Mouse (Mus musculus): ENCODE measurements around the gene Plekhh2. TPM values are rescaled to one million over a fixed set of nuclear protein-coding genes. Genes with fewer than 3 reads are reported as not detected.

Plekhh2 gene
- total RNA-seq (2015), result 0.44 and 0.81 TPM in 2 replicates
- 0.25 and 0.27 TPM in 2 replicates for total RNA-seq (2017)

- peak; percentile 78 for ATAC-seq (replicated peaks; ENCODE audit: poor library complexity)
These were observed at the start of gene Plekhh2 for GRCm38 (mm10) chr17:84511682-84512515. Gene Plekhh2 (plus strand): TSS chr17:84511895.

DNA sequence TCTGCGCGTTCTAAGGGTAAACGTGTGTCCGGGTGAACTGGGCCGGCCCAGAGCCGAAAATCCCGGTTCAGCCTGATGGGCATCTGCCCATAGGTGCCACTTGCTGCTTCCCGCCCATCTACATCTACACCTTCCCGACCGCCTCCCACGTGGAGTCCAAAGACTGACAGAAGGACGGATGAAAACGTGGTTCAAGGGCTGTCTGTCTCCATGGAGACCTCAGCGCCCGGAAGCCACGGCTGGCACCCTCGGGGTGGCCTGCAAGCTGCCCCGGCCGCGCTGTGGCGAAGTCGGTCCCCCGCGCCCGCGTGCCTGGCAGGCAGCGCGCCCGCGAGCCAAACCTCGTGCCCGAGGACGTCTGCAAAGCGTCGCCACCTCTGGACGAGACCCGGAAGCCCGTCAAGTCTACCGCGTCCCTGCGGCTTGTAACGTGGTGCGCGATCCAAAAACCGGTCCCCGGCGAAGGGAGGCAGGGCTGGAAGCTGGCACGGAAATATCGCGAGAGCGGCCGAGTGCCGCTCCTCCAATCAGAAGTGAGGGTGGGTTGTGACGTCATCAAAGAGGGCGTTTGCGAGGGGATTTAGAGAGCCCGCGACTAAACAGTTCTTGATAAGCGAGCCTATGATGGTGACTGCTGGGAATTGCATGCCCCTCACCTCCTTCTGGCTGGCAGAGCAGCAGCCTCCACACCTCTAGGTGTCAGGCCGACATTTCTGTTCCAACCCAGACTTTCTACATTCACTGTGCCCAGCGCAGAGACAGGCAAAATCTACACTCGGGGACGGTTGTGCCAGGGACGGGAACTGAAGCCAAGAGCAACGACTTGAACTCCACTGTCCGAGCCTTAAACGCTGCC lies 45.7 kb upstream of the Plekhh2 start, which contains the start of gene Thada:
Thada (minus strand) TSS at position 453 of the 856 bp plus-strand sequence.
- ATAC-seq (replicated peaks; ENCODE audit: poor library complexity), result peak; percentile 98

DNA sequence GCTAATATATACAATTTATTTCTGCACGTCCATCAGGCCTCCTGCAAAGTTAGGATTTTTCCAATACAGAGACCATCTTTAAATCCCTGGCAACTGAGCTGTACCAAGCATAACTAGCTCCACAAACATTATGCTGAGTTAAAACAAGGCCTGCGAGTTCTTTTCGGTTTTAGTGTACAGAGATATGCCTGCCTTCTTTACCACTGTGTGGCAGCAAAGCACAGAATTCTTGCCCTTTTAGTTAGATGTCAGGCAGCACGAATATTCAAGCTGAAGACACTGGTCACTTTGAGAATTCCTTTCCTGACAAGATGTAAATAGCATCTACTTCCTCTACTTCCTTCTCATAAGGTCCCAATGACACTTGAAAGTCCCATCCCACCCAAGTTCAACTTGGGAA lies 37.4 kb upstream of the Plekhh2 start:
- no peak for ATAC-seq (replicated peaks; ENCODE audit: poor library complexity)

GRCm38 (mm10) chr17:84477176-84477575 lies 34.5 kb upstream of the Plekhh2 start:
- peak; percentile 85 for ATAC-seq (replicated peaks; ENCODE audit: poor library complexity)

- ATAC-seq (replicated peaks; ENCODE audit: poor library complexity), result no peak
These were observed 33.4 kb upstream of the Plekhh2 start for GRCm38 (mm10) chr17:84478276-84478675.

GRCm38 (mm10) chr17:84480464-84481355 lies 31.0 kb upstream of the Plekhh2 start:
- peak; percentile 78 for ATAC-seq (replicated peaks; ENCODE audit: poor library complexity)

GRCm38 (mm10) chr17:84482831-84483230 lies 28.9 kb upstream of the Plekhh2 start:
- no peak for ATAC-seq (replicated peaks; ENCODE audit: poor library complexity)

DNA sequence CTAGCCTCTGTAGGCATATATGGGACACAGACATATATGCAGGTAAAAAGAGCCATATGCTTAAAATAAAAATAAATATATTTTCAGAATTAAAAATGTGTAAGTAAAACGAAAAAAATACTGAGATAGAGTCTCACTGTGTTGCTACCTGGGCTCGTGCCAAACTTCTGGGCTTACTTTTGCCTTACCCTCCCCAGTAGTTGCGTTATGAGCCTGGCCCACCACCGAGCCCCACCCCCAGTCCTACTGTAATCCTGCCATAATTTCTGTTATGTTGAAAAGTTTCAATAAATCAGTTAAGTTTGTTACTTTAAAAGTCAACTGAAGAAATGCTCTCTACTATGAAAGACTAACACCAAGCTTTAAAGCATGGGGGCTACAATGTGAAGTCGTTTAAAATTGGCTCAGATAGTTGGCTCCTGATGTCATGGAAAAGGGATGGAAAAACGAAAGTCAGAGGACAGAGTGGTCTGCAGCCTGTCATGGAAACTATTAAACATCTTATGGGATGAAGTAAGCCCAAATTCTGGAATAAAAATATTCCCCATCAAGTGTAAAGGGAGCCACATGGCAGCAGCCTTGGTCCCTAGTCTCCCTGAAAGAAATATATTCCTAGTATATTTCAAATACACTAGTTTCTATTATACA lies 27.9 kb upstream of the Plekhh2 start:
- no peak for ATAC-seq (replicated peaks; ENCODE audit: poor library complexity)

- ATAC-seq (replicated peaks; ENCODE audit: poor library complexity), result no peak
These were observed 24.3 kb upstream of the Plekhh2 start for GRCm38 (mm10) chr17:84487415-84487814.

- ATAC-seq (replicated peaks; ENCODE audit: poor library complexity), result no peak
These were observed 19.3 kb upstream of the Plekhh2 start for GRCm38 (mm10) chr17:84492255-84492880.

- no peak for ATAC-seq (replicated peaks; ENCODE audit: poor library complexity)
These were observed 14.7 kb upstream of the Plekhh2 start for GRCm38 (mm10) chr17:84497026-84497425.

- ATAC-seq (replicated peaks; ENCODE audit: poor library complexity), result no peak
These were observed 14.1 kb upstream of the Plekhh2 start for GRCm38 (mm10) chr17:84497559-84497958.

- ATAC-seq (replicated peaks; ENCODE audit: poor library complexity), result no peak
These were observed 13.6 kb upstream of the Plekhh2 start for GRCm38 (mm10) chr17:84497972-84498604.

- ATAC-seq (replicated peaks; ENCODE audit: poor library complexity), result no peak
These were observed 13.1 kb upstream of the Plekhh2 start for GRCm38 (mm10) chr17:84498639-84499038.

- no peak for ATAC-seq (replicated peaks; ENCODE audit: poor library complexity)
These were observed 9.4 kb upstream of the Plekhh2 start for GRCm38 (mm10) chr17:84502341-84502740.

- ATAC-seq (replicated peaks; ENCODE audit: poor library complexity), result no peak
These were observed 5.8 kb upstream of the Plekhh2 start for GRCm38 (mm10) chr17:84505922-84506321.

- 0 out of 2 replicates have a peak, but pooled peaks have one; percentile 30 for ATAC-seq (replicated peaks; ENCODE audit: poor library complexity)
These were observed 3.0 kb upstream of the Plekhh2 start for GRCm38 (mm10) chr17:84508736-84509135.

GRCm38 (mm10) chr17:84509176-84509575 lies 2.5 kb upstream of the Plekhh2 start:
- ATAC-seq (replicated peaks; ENCODE audit: poor library complexity), result 0 out of 2 replicates have a peak, but pooled peaks have one; percentile 18

GRCm38 (mm10) chr17:84510355-84510754 lies 1.3 kb upstream of the Plekhh2 start:
- no peak for ATAC-seq (replicated peaks; ENCODE audit: poor library complexity)

Measured in megakaryocyte progenitor cell, adult 5-6 weeks (primary cell).